Mouse (Mus musculus): ENCODE results near the gene Grwd1. TPM values are rescaled to one million over a fixed set of nuclear protein-coding genes. Genes with fewer than 3 reads are reported as not detected.
A peak's percentile ranks its signal among the peaks of the same experiment; 100 is the strongest.

The Grwd1 gene
- polyA plus RNA-seq, 2 experiments: 12.8 to 23.0 TPM

- ATAC-seq (ENCODE audit: insufficient read depth): no peak
Observed at GRCm38 (mm10) chr7:45869107-45869670, 38.4 kb upstream of the Grwd1 start.

GRCm38 (mm10) chr7:45867871-45868270, 37.1 kb upstream of the Grwd1 start:
- ATAC-seq (ENCODE audit: insufficient read depth): no peak
- peaks cover 62% of the 10 kb centered on the region for H3K27me3 ChIP-seq (ENCODE audit: control insufficient read depth, insufficient read depth, low read length)
- H3K9me3 ChIP-seq (ENCODE audit: control insufficient read depth, low read length): no peaks in the 10 kb centered on the region
- H3K9ac ChIP-seq (replicated peaks): no peak overlapping the region
- TF ChIP-seq EP300 (IDR thresholded peaks at IDR 0.05; ENCODE audit: low read depth): no peak
- no peak for TF ChIP-seq CTCF (IDR thresholded peaks at IDR 0.05; ENCODE audit: low read depth)
- no peak overlapping the region for H3K27ac ChIP-seq
- H3K4me3 ChIP-seq (ENCODE audit: insufficient read depth in 1 of 2, low read depth in 2 of 2, low read length in 2 of 2): no peak overlapping the region
- no peaks in the 10 kb centered on the region for H3K36me3 ChIP-seq (replicated peaks; ENCODE audit: control insufficient read depth, insufficient read depth, low read depth)
- H3K4me2 ChIP-seq (ENCODE audit: low read depth): no peak overlapping the region
- DNase-seq (ENCODE audit: low read depth in 3 of 3, low spot score in 3 of 3): no peak
- WGBS (ENCODE audit: insufficient replicate concordance): 42% methylated on average over 2 of the region's 2 CpGs
- H3K4me1 ChIP-seq (replicated peaks; ENCODE audit: control insufficient read depth in 2 of 2, insufficient read depth in 2 of 2, low read length in 1 of 2): peaks cover 0 to 3% of the 10 kb centered on the region in 2 experiments; a peak in 2 of 4 replicates

More at GRCm38 (mm10) chr7:45869107-45869670, 38.4 kb upstream of the Grwd1 start:
- peaks cover 0 to 10% of the 10 kb centered on the region in 2 experiments; a peak in 2 of 4 replicates for H3K4me1 ChIP-seq (replicated peaks; ENCODE audit: control insufficient read depth in 2 of 2, insufficient read depth in 2 of 2, low read length in 1 of 2)
- TF ChIP-seq CTCF (IDR thresholded peaks at IDR 0.05; ENCODE audit: low read depth): no peak
- TF ChIP-seq EP300 (IDR thresholded peaks at IDR 0.05; ENCODE audit: low read depth): no peak
- H3K9ac ChIP-seq (replicated peaks): no peak overlapping the region
- H3K9me3 ChIP-seq (ENCODE audit: control insufficient read depth, low read length): no peaks in the 10 kb centered on the region
- peaks cover 62% of the 10 kb centered on the region for H3K27me3 ChIP-seq (ENCODE audit: control insufficient read depth, insufficient read depth, low read length)
- no peak overlapping the region for H3K27ac ChIP-seq
- H3K36me3 ChIP-seq (replicated peaks; ENCODE audit: control insufficient read depth, insufficient read depth, low read depth): no peaks in the 10 kb centered on the region
- no peak overlapping the region for H3K4me3 ChIP-seq (ENCODE audit: insufficient read depth in 1 of 2, low read depth in 2 of 2, low read length in 2 of 2)
- 26% methylated on average over 8 of the region's 8 CpGs for WGBS (ENCODE audit: insufficient replicate concordance)
- no peak overlapping the region for H3K4me2 ChIP-seq (ENCODE audit: low read depth)
- no peak for DNase-seq (ENCODE audit: low read depth in 3 of 3, low spot score in 3 of 3)

GRCm38 (mm10) chr7:45865925-45866910, 35.5 kb upstream of the Grwd1 start:
- Histone ChIP-seq H3K27ac (no peak overlapping the region), H3K36me3 (replicated peaks; ENCODE audit: control insufficient read depth, insufficient read depth, low read depth) (no peaks in the 10 kb centered on the region), H3K4me3 (ENCODE audit: insufficient read depth in 1 of 2, low read depth in 2 of 2, low read length in 2 of 2) (peak overlapping the region; percentile 62), H3K4me1 (replicated peaks; ENCODE audit: control insufficient read depth in 2 of 2, insufficient read depth in 2 of 2, low read length in 1 of 2) (peaks cover 0 to 3% of the 10 kb centered on the region in 2 experiments; a peak in 2 of 4 replicates), H3K4me2 (ENCODE audit: low read depth) (peak overlapping the region; percentile 79), H3K27me3 (ENCODE audit: control insufficient read depth, insufficient read depth, low read length) (peaks cover 52% of the 10 kb centered on the region), H3K9me3 (ENCODE audit: control insufficient read depth, low read length) (no peaks in the 10 kb centered on the region), H3K9ac (replicated peaks) (peak overlapping the region; percentile 57)
- TF ChIP-seq EP300 (IDR thresholded peaks at IDR 0.05; ENCODE audit: low read depth) (no peak), CTCF (IDR thresholded peaks at IDR 0.05; ENCODE audit: low read depth) (no peak)
- DNase-seq (ENCODE audit: low read depth in 3 of 3, low spot score in 3 of 3) (peak; percentile 52 to 57 (median 54)), ATAC-seq (ENCODE audit: insufficient read depth) (peak; percentile 81)
- 1% methylated on average over 117 of the region's 117 CpGs for WGBS (ENCODE audit: insufficient replicate concordance)

- Histone ChIP-seq H3K4me3 (ENCODE audit: insufficient read depth in 1 of 2, low read depth in 2 of 2, low read length in 2 of 2) (no peak overlapping the region), H3K9me3 (ENCODE audit: control insufficient read depth, low read length) (no peaks in the 10 kb centered on the region), H3K4me1 (replicated peaks; ENCODE audit: control insufficient read depth in 2 of 2, insufficient read depth in 2 of 2, low read length in 1 of 2) (peaks cover 0 to 3% of the 10 kb centered on the region in 2 experiments; a peak in 2 of 4 replicates), H3K27me3 (ENCODE audit: control insufficient read depth, insufficient read depth, low read length) (peaks cover 34% of the 10 kb centered on the region), H3K9ac (replicated peaks) (no peak overlapping the region), H3K4me2 (ENCODE audit: low read depth) (no peak overlapping the region), H3K36me3 (replicated peaks; ENCODE audit: control insufficient read depth, insufficient read depth, low read depth) (no peaks in the 10 kb centered on the region), H3K27ac (no peak overlapping the region)
- ATAC-seq (ENCODE audit: insufficient read depth) (no peak), DNase-seq (ENCODE audit: low read depth in 3 of 3, low spot score in 3 of 3) (no peak)
- WGBS (ENCODE audit: insufficient replicate concordance): 45% methylated on average over 3 of the region's 3 CpGs
- no peak for TF ChIP-seq EP300 (IDR thresholded peaks at IDR 0.05; ENCODE audit: low read depth)
- TF ChIP-seq CTCF (IDR thresholded peaks at IDR 0.05; ENCODE audit: low read depth): no peak
Observed at GRCm38 (mm10) chr7:45864435-45864834, 33.7 kb upstream of the Grwd1 start.

GRCm38 (mm10) chr7:45862804-45863203, 32.1 kb upstream of the Grwd1 start:
- DNase-seq (ENCODE audit: low read depth in 3 of 3, low spot score in 3 of 3) (no peak), ATAC-seq (ENCODE audit: insufficient read depth) (no peak)
- no peak for TF ChIP-seq EP300 (IDR thresholded peaks at IDR 0.05; ENCODE audit: low read depth)
- no peak for TF ChIP-seq CTCF (IDR thresholded peaks at IDR 0.05; ENCODE audit: low read depth)
- no peak overlapping the region for H3K27ac ChIP-seq
- H3K9me3 ChIP-seq (ENCODE audit: control insufficient read depth, low read length): no peaks in the 10 kb centered on the region
- WGBS (ENCODE audit: insufficient replicate concordance): 64% methylated on average over 7 of the region's 7 CpGs
- H3K36me3 ChIP-seq (replicated peaks; ENCODE audit: control insufficient read depth, insufficient read depth, low read depth): no peaks in the 10 kb centered on the region
- H3K4me2 ChIP-seq (ENCODE audit: low read depth): no peak overlapping the region
- no peak overlapping the region for H3K9ac ChIP-seq (replicated peaks)
- H3K4me3 ChIP-seq (ENCODE audit: insufficient read depth in 1 of 2, low read depth in 2 of 2, low read length in 2 of 2): no peak overlapping the region
- H3K4me1 ChIP-seq (replicated peaks; ENCODE audit: control insufficient read depth in 2 of 2, insufficient read depth in 2 of 2, low read length in 1 of 2): peaks cover 0 to 3% of the 10 kb centered on the region in 2 experiments; a peak in 2 of 4 replicates
- H3K27me3 ChIP-seq (ENCODE audit: control insufficient read depth, insufficient read depth, low read length): peaks cover 24% of the 10 kb centered on the region
